Mouse (Mus musculus) stomach, embryonic 15.5 days (tissue): ENCODE results near the gene Rexo1. TPM values are rescaled to one million over a fixed set of nuclear protein-coding genes. Genes with fewer than 3 reads are reported as not detected.

Source experiments
- ATAC-seq: fragments of 200-750 bp; cut with Nextera tagmentation; 2 replicates; pipeline ENCODE4 v1.8.0; 2017; ENCODE audit warnings: low read depth, moderate number of reproducible peaks, moderate TSS enrichment; ENCODE audit not compliant: insufficient read depth, low FRiP score
- H3K27ac ChIP-seq: fragments of 300-500 bp; sonication (generic); 2 replicates; pipeline ENCODE4 v1.5.1; 2015; ENCODE audit warnings: mild to moderate bottlenecking, inconsistent platforms
- H3K27me3 ChIP-seq: fragments of 300-500 bp; sonication (generic); replicated peaks from 2 replicates; pipeline ENCODE4 v1.6.1; 2015; ENCODE audit warnings: inconsistent platforms
- H3K36me3 ChIP-seq: fragments of 300-500 bp; sonication (generic); 2 replicates; pipeline ENCODE4 v1.6.1; 2015; ENCODE audit warnings: inconsistent platforms
- H3K4me1 ChIP-seq: fragments of 300-500 bp; sonication (generic); 2 replicates; pipeline ENCODE4 v1.6.1; 2015; ENCODE audit warnings: inconsistent platforms
- H3K4me2 ChIP-seq: fragments of 300-500 bp; sonication (generic); 2 replicates; pipeline ENCODE4 v1.6.1; 2015; ENCODE audit warnings: mild to moderate bottlenecking, inconsistent platforms
- H3K4me3 ChIP-seq: fragments of 300-500 bp; sonication (generic); replicated peaks from 2 replicates; pipeline ENCODE4 v1.5.1; 2015; ENCODE audit warnings: inconsistent platforms
- H3K9ac ChIP-seq: fragments of 300-500 bp; sonication (generic); 2 replicates; pipeline ENCODE4 v1.6.1; 2015; ENCODE audit warnings: inconsistent platforms
- H3K9me3 ChIP-seq: fragments of 300-500 bp; sonication (generic); 2 replicates; pipeline ENCODE4 v1.6.1; 2016; ENCODE audit warnings: inconsistent platforms
- WGBS: fragments of 180-500 bp; shearing (Covaris S2); methylation state at CpG from one replicate; pipeline ENCODE4 v1.1.7; 2015; 5-methylcytosine and 5-hydroxymethylcytosine counted together
- microRNA-seq: library from miRNA; unstranded; fragments of <30 nt; microRNA quantifications from one replicate; pipeline ENCODE4, GENCODE M21; 2016
- polyA plus RNA-seq: library from polyadenylated mRNA; unstranded; fragments of >200 nt; fragmentation: Nextera tagmentation; extraction: Ambion mirVana; gene quantifications from 2 replicates; pipeline ENCODE4 v1.2.1, GENCODE M21; 2015

The Rexo1 gene
- polyA plus RNA-seq, 1 experiment from 2014 or later = 23.2 TPM

- Histone ChIP-seq H3K27me3 (peaks cover 96% of the 10 kb centered on the region), H3K4me3 (peak within 1 kb of the TSS; percentile 46), H3K9ac (no peak within 1 kb of the TSS), H3K9me3 (no peaks in the 10 kb centered on the region), H3K4me2 (peak within 1 kb of the TSS; percentile 92), H3K4me1 (peaks cover 41% of the 10 kb centered on the region), H3K27ac (no peak within 1 kb of the TSS), H3K36me3 (no peaks in the 10 kb centered on the region)
- no peak for ATAC-seq
- under 1% methylated on average over 41 of the region's 42 CpGs for WGBS
These were observed 66.6 kb downstream of the Rexo1 start, which contains the start of gene Onecut3 for GRCm38 (mm10) chr10:80494732-80495131. Gene Onecut3 (plus strand): TSS chr10:80494835.

Small RNAs within 50 kb of the gene (microRNA-seq; reads per million reads assigned to microRNA genes)
- gene Mir6912 = 0.77 reads per million

Other genes with a start within 250 kb of the Rexo1 start
- 40.5 and 46.4 TPM in 2 replicates for gene 2310011J03Rik, start 241.0 kb downstream of the Rexo1 start, polyA plus RNA-seq
- gene Pcsk4, start 232.1 kb downstream of the Rexo1 start, polyA plus RNA-seq = 4.8 and 5.4 TPM in 2 replicates
- gene Reep6, start 231.6 kb downstream of the Rexo1 start, polyA plus RNA-seq = 44.5 and 51.2 TPM in 2 replicates
- gene Adamtsl5, start 213.1 kb downstream of the Rexo1 start, polyA plus RNA-seq = 13.7 and 17.0 TPM in 2 replicates
- 0.30 and 0.67 TPM in 2 replicates for gene Plk5, start 205.1 kb downstream of the Rexo1 start, polyA plus RNA-seq
- 7.8 and 8.7 TPM in 2 replicates for gene Mex3d, start 173.9 kb downstream of the Rexo1 start, polyA plus RNA-seq
- gene Mbd3, start 162.0 kb downstream of the Rexo1 start, polyA plus RNA-seq = 204 and 216 TPM in 2 replicates
- gene Uqcr11, start 154.7 kb downstream of the Rexo1 start, polyA plus RNA-seq = 724 and 753 TPM in 2 replicates
- 88.9 and 100 TPM in 2 replicates for gene Tcf3, start 127.9 kb downstream of the Rexo1 start, polyA plus RNA-seq
- 0.18 and 0.21 TPM in 2 replicates for gene Onecut3, start 66.7 kb downstream of the Rexo1 start, polyA plus RNA-seq
- gene Atp8b3, start 22.4 kb downstream of the Rexo1 start, polyA plus RNA-seq = 0.19 and 0.32 TPM in 2 replicates
- gene Klf16, start 15.8 kb upstream of the Rexo1 start, polyA plus RNA-seq = 9.3 and 10.3 TPM in 2 replicates
- gene Abhd17a, start 28.8 kb upstream of the Rexo1 start, polyA plus RNA-seq = 102 and 103 TPM in 2 replicates
- 86.1 and 93.0 TPM in 2 replicates for gene Scamp4, start 41.3 kb upstream of the Rexo1 start, polyA plus RNA-seq
- gene Adat3, start 41.3 kb upstream of the Rexo1 start, polyA plus RNA-seq = 6.1 and 6.4 TPM in 2 replicates
- gene Gm49322, start 44.5 kb upstream of the Rexo1 start, polyA plus RNA-seq = 3.9 TPM in 2 replicates
- 134 and 148 TPM in 2 replicates for gene Csnk1g2, start 61.3 kb upstream of the Rexo1 start, polyA plus RNA-seq
- 70.1 and 72.2 TPM in 2 replicates for gene Btbd2, start 95.5 kb upstream of the Rexo1 start, polyA plus RNA-seq
- gene Mknk2, start 116.6 kb upstream of the Rexo1 start, polyA plus RNA-seq = 83.9 and 86.3 TPM in 2 replicates
- gene Mob3a, start 140.4 kb upstream of the Rexo1 start, polyA plus RNA-seq = 46.2 and 47.5 TPM in 2 replicates
- gene Izumo4, start 140.6 kb upstream of the Rexo1 start, polyA plus RNA-seq = 27.1 and 32.0 TPM in 2 replicates
- 76.1 and 82.3 TPM in 2 replicates for gene Ap3d1, start 180.7 kb upstream of the Rexo1 start, polyA plus RNA-seq
- gene Dot1l, start 193.6 kb upstream of the Rexo1 start, polyA plus RNA-seq = 17.3 and 17.4 TPM in 2 replicates
- 52.6 and 62.0 TPM in 2 replicates for gene Sf3a2, start 236.6 kb upstream of the Rexo1 start, polyA plus RNA-seq
- gene Plekhj1, start 237.1 kb upstream of the Rexo1 start, polyA plus RNA-seq = 117 and 118 TPM in 2 replicates
- not detected in 2 replicates for gene Amh, start 243.7 kb upstream of the Rexo1 start, polyA plus RNA-seq